Mouse (Mus musculus): ENCODE results near the gene Krtdap.
"Not testable (repeated sequence)": the region's sequence is repeated elsewhere in the genome, so short reads cannot be mapped to it uniquely, and the experiment has no call there.

Krtdap gene

DNA sequence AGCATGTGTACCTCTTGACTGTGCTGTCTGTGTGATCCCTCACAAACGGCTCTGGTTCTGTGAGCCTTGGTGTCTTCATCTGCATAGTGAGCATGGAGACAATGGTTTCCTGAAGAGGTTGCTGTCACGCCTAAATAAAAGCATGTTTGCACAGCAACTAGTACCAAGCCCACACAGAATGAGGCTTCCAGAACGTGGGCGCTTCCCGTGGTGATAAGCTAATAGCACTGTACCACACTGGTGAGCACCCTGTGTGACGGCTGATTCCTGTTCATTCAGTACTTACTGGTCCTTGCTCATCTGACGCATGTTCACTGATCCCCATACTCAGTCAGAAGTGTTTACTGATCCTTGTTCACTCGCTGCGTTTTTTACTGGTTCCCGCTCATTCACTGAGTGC, 2.4 kb downstream of the Krtdap start:
- no peak for DNase-seq

DNA sequence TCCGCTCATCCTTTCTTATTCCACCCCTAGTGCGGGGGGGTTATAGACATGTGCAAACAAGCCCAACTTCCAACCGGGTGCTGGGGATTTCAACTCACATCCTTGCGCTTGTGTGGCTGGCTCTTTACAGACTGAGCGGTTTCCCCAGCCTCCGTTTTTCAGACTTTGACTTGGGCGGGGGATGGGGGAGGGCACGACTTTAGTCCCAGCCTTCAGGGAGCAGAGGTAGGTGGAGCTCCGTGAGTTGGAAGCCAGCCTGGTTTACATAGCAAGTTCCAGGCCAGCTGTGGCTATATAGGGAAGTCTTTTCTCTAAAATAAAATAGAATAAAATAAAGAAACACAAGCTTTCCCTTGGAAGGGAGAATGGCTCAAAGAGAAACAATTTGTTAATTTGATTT, 4.2 kb downstream of the Krtdap start:
- no peak for DNase-seq

DNA sequence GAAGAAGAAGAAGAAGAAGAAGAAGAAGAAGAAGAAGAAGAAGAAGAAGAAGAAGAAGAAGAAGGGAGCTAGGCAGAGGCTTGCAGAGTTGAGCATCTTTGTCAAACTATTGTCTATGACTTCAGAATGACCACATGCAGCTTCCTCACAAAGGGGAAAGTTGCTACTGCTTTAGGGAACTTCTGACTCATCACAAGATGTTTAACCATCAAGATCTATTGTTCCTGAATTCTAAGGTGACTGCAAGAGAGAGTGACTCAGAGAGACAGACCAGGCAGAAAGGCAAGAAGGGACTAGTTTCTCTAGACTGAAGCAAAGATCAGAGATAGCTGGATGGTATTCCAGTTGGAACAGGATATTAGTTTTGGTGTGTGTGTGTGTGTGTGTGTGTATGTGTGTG, 7.2 kb downstream of the Krtdap start:
- DNase-seq = no peak

DNA sequence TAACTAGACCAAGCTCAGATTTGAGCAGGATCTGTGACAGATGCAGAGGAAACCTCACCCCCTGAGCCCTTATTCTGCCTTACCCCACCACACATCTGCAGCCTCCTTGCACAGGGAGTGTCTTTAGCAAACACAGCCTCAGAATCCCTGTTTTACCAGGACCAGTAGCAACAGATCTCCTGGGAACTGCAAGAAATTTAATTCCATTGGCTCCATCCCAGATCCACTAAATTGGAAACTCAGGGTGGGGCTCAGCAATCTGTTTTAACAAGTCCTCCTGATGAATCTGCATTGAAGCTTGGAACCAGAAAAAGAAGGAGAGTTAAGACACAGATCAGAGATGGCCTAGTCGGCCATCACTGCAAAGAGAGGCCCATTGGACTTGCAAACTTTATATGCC, 9.1 kb downstream of the Krtdap start:
- no peak for DNase-seq

DNA sequence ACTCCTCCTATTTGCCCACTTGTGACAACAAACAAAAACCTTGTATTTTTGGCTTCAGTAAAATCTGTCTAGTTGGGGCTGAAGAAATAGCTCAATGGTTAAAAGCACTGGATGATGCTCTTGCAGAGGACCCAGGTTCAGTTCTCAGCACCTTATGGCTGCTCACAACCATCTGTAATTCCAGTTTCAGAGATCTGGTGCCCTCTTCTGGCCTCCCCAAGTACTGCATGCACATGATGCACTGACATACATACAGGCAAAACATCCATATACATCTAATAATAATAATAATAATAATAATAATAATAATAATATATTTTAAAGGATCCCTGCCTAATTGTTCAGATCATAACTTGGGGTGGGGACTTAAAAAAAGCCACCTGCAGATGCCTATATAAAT, 13.0 kb downstream of the Krtdap start:
- no peak for DNase-seq

DNA sequence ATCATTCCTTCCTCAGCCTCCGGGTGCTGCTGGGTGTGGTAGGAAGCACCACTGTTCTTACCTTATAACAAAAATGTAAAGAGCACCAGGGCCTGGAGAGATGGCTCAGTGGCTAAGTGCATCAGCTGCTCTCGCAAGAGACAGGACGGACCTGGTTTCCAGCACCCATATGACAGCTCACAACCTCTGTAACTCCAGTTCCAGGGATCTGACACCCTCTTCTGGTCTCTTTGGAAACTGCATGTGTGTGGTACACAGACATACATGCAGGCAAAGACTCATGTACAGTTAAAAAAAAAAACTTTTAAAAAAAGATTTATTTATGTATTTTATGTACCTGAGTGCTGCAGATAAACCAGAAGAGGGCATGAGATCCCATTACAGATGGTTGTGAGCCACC, 15.6 kb downstream of the Krtdap start:
- DNase-seq = no peak

DNA sequence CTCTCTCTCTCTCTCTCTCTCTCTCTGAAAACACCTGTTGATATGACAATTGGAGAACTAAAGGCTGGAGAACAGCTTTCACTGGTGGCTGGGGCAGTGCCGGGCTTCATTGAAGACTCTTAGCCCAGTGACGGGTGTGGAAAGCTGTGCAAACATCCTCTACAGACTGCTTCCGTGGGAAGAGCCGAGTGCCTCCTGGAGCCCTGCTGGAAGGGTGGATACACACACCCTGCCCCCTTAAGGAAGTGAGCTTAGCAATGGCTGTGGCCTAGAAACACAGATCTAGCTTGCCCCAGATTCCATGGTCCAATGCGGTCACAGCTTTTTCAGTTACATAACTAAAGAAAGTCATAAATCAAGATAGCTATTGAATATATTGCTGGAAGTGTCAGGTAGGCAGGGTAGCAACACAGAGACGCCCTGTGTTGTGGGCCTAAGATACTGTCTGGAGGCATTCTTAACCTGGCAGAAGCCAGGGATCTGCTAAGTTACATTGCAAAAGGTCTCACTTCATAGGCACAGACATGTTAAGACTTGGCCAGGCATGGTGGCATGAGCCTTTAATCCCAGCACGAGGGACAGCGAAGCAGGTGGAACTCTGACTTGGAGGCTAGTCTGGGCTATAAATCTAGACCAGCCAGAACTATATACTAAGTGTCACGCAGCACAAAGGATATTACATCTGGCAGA, 16.5 kb downstream of the Krtdap start:
- no peak for DNase-seq

DNA sequence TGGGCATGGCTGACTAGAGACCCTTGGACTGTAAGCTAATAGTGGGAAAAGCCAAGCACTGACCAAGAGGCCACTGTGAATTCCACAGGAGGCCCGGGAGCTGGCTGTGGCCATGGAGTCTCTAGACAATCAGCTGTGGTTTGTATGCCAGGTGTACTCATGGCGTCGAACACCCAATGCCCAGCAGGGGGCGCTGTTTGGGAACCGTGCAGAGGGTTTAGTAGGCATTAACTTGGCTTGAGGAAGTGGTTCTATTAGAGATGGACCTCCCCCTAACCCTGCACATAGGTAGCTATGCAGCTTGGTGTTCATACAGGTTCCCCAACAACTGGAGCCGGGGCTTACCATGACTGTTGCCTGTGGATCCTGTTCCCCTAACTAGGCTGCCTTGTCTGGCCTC, 18.2 kb downstream of the Krtdap start:
- peak; percentile 82 for DNase-seq

DNA sequence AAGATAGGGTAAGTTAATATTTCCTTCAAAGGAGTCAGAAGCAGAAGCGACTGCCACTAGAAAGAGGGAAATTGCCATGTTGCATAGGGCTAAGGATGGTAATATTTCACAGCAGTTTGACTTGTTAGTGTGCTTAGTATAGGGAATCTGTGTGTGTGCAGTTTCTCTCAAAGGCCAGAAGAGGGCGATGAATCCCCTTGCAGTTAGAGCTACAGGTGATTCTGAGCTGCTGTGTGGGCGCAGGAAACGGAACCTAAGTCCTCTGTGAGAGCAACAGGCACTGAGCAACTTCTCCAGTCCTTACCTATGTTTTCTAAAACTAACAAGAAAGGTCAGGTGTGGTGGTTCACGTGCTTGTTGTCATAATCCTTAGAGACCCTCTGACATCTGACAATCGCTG, 22.6 kb downstream of the Krtdap start:
- DNase-seq = no peak

DNA sequence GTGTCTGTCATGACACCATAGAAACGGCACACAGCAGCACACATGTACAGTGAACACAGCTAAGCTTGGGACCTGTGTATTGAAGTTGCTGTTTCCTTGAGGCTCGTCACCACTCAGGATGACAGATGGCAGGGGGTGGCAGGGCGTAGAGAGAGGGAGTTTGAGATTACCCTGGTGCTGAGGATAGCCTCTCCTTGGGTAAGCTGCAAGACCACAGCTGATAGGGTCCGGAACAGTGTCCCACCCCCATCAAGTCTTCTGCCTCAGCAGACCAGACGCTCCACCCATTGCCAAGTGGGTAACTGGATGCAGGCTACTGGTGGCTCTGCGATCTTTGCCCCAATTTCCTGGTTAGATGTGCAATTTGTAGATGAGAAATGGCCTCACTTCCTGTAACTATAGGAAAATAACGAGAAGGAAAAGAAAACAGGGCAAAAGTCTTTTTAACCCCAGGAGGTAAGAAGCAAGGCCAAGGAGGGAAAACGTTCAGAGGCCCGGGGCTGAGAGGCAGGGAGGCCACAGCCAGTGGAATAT, 24.1 kb downstream of the Krtdap start:
- no peak for DNase-seq

DNA sequence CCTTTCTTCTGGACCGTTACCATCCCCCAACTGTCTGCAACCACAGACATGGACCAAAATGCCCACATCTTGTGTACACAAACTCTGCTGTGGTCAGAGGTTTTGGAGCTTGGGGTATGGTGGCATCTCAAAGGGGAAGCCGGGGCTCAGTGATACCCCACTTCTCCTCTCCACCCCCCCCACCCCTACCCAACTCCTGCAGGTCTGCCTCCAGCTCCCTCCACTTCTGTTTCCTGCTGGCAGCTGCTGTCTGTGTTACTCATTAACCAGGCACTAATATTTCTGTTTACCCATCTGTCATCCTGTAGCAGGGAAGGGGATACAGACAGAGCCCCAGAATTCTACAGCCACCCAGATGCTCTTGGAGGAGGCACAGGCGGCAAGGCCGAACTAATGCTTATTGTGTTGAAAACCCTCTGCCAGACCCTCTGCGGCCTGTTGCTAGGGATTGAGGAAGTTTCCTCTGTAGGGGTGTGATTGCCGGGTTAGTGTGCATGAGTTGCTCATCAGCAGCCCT, 24.7 kb downstream of the Krtdap start:
- no peak for DNase-seq

DNA sequence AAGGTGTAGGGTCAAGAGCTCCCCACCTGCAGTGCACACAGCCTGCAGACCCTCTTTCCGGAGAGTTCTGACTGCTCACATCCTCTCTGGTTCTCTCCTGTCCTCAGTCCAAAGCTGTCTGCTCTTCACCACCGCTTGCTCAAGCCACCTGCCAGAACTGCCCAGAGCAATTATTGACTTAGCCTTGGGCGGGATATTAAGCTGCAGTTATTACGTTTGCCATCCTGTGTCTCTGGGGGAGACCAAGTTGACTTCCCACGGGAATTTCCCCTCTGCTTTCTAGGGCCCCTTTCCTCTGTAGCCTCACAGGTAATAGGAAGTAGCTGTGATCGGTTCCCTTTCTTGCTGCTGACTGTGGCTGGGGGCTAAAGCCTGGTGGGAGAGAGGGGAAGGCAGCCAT, 32.4 kb downstream of the Krtdap start:
- no peak for DNase-seq

DNA sequence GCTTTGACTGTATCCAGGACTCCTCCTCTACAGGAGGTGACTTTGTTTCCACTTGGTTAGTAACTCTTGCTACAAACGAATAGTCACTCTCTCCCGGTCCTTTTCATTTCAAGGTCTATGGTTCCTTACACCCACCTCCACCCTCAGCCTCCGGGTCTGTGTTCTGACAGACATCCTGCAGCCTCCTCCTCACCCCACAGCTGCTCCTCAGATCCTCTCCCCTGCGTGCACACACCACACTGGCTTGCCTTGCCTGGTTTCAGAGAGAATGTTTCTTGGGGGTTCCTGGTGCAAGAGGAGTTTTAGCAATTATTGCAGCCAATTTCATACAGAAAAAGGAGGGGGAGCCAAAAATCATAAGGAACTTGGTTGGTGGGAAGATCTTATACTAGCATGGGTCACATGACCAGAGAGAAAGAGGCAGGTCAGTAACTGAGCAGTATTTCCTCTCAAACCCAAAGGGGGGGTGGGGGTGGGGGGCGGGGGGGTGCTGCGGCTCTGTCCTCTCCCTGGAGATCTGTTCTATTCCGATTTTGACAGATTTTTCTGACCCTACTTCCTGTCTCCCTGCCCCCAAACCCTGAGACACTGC, 33.3 kb downstream of the Krtdap start:
- peak; percentile 47 for DNase-seq

DNA sequence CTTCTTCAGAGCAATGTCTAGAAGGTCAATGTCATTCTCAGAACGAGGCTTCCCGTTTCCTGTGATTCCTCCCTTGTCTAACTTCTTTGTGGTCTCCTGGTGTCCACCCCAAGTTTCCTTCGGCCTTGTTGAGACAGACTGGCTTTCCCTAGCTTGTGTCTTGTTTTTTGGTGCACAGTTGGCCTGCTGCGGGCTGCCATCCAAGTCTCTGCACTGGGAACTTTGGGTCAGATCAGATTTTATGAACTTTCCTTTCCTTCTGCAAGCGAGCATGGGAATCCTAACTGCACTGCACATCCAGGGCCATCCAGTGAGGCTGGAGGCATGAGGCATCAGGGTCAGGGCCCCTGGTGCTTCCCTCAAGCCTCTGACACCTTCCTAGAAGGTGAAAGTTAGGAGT, 33.8 kb downstream of the Krtdap start:
- no peak for DNase-seq

DNA sequence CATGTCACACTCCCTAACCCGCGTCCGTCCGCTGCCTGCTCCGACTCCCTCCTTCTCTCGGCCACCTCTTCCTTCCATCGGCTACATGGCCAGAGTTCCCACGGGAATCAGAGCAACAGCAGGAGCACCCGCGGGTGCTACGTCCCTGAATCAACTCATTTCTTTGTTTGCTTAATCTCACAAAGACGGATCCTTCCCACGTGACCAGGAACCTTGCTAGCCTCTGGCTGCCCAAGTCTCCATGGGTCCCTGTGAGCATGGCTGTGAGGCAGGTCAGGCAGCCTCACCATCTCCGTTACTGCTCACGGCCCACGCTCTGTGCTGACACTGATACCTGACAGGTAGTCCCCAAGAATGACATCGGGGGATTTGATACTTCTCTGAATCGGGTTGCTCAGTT, 36.0 kb downstream of the Krtdap start, which contains the start of gene Ffar2:
Ffar2 (minus strand) TSS at position 101 of the 400 bp plus-strand sequence.
- DNase-seq = no peak

DNA sequence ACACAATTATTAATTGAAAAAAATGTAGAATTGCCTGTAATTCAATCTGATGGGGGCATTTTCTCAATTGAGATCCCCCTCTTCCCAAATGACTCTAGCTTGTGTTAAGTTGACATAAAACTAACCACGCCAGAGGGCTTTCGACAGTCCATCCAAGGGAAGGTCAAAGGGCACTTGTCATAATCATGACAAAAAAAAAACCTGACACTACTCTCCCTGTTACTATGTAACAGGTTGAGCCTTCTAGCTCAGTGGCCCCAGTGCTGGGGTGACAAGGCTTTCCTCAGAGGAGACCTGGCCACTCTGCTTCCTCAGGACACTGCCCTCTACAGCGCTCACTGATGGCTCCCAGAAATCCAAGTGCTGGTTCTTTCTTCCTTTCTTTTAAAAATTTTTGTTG, 36.6 kb downstream of the Krtdap start:
- DNase-seq = no peak

DNA sequence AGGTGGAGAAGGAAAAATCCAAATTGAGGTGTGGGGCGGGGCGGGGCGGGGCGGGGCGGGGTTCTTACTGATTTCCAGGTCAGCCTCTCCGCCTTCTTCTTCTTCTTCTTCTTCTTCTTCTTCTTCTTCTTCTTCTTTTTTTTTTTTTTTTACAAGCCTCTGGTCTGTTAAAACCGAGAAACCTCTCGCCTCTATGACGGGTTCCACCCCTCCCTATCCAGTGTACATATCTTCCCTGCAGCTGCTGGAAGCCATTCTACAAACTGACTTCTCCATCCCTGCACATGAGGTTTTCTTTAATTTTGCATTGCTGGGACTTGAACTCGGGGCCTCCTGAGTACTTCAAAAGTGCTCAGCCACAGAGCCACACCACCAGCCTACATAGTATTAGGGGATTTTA, 39.0 kb downstream of the Krtdap start:
- DNase-seq = no peak

DNA sequence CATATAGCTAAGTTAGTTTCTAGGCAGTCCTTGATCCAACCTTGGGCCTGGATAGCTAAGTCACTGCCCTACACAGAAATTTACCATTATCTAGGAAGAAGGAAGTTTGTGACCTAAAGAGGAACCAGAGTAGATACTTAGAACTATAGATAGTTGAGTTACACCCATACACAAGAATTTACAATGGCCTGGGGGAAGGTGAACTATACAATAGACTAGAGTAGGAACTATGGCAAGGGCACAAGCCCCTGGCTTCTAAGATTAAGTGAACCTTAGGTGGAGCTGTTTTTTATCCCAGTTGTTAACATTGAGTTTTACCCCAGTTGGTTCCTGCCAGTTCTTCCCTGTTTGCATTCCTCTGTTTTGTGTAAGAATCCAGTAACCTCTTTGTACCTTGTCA, 41.2 kb downstream of the Krtdap start:
- not testable (repeated sequence) for DNase-seq

DNA sequence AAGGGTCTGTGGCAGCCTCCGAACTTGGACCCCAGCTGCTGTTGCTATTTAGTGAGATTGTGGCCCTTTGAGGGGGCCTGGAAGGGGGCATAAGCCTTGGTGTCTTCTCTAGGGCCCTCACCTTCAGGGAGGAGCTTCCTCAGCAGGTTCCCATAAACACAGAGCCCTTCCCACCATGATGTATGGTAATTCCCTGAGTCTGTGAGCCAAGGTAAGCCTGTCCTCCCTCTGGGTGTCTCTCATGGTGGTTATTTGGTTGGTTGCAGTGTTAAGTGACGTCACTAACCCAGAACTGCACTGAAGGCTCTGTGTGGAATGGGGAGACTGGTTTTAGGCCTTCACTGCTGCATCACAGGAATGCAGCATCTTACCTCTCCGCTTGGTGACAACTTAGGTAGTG, 41.7 kb downstream of the Krtdap start:
- no peak for DNase-seq

DNA sequence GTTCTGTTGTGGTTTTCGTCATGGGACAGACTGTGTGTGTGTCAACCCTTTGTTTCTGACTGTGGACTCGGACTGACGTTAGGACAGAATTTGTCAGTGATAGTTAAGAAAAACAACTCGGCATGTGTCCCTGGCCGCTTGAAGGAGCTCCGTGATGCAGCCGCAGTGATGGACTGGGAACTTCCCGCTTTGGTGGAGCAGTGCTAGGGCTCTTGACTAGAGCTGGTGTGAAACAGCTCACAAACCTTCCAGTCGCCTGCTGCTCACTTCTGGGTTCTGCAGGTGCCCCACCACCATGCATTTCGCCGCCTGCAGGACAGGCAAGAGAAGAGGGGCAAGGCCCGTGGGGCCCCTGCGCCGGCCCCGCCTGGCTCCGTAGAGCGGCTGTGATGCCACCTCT, 44.6 kb downstream of the Krtdap start:
- DNase-seq = peak; percentile 30

DNA sequence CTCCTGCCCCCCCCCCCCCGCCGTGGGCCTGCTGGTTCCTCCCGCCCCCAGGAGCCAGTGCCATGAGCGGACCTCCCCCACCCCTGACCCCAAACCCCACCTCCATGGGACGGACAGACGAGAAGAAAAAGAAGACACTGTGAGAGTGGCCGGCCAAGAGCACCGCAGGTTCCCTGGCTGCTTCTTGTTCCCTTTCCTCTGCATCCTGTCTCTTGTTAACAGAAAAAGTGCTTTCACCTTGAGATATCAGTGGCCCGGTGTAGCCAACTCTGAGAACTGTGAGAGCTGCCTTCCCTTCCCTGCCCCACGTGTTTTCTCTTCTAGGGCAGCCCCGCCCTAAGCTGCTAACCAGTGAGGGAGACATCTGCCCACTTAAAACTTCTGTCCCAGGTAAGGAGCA, 45.0 kb downstream of the Krtdap start:
- DNase-seq = not testable (repeated sequence)

DNA sequence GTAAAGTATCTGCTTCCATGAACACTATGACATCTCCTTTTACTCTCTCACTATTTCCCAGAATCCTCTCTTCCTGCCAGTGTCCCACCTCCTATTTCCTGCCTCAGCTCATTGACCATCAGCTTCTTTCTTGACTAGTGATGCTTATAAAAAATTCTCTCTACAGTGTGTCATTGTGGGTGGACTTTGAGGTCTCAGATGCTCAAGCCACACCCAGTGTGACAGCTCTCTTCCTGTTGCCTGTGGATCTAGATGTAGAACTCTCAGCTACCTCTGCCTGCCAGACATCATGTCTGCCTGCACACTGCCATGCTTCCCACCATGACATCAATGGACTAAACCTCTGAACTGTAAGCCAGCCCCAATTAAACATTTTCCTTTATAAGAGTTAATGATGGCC, 49.6 kb downstream of the Krtdap start:
- DNase-seq = no peak

DNA sequence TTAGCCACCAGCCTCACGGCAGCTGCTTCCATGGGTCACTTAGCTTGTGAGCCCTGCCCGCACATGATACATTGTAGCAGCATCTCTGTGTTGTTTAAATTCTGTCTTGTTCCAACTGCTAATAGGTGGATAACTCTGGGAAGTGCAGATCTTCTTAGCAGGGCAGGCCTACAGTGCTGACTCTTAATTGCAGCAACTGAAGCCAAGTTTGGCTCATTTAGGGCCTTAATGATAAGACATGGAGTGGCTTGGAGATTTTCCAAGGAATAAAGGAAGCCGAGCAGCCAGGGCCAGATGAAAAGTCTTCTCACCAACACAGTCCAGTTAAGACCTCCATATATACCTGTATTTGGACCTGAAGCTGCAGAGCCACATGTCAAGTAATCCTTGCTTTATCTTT, 52.6 kb downstream of the Krtdap start:
- no peak for DNase-seq
